Mouse (Mus musculus): ENCODE measurements around the gene Btg1-ps1. TPM values are rescaled to one million over a fixed set of nuclear protein-coding genes. Genes with fewer than 3 reads are reported as not detected.
"Not testable (repeated sequence)": the region's sequence is repeated elsewhere in the genome, so short reads cannot be mapped to it uniquely, and the experiment has no call there.

Btg1-ps1 gene
- not detected in 2 replicates for polyA plus RNA-seq (2016; fragmentation: Nextera tagmentation; extraction: Ambion mirVana)

- not testable (repeated sequence) for H3K9me3 ChIP-seq (replicated peaks); H3K4me1 ChIP-seq (replicated peaks); H3K27me3 ChIP-seq (replicated peaks); H3K4me3 ChIP-seq; H3K36me3 ChIP-seq; H3K27ac ChIP-seq (ENCODE audit: poor library complexity, severe bottlenecking); ATAC-seq (ENCODE audit: insufficient number of reproducible peaks, low FRiP score); H3K9ac ChIP-seq; H3K4me2 ChIP-seq
Observed at GRCm38 (mm10) chrX:38018597-38018996, at the start of gene Btg1-ps1. Btg1-ps1 (minus strand) TSS chrX:38018815.

- Histone ChIP-seq H3K4me2 (no peak within 1 kb of the TSS), H3K4me3 (no peak within 1 kb of the TSS), H3K36me3 (no peaks in the 10 kb centered on the region), H3K27ac (ENCODE audit: poor library complexity, severe bottlenecking) (no peak within 1 kb of the TSS), H3K9me3 (replicated peaks) (peaks cover 9% of the 10 kb centered on the region; the same call in 1 of the 2 replicates), H3K9ac (no peak within 1 kb of the TSS), H3K27me3 (replicated peaks) (no peaks in the 10 kb centered on the region), H3K4me1 (replicated peaks) (no peaks in the 10 kb centered on the region)
- ATAC-seq (ENCODE audit: insufficient number of reproducible peaks, low FRiP score), result no peak
- 73% methylated on average over 11 of the region's 11 CpGs for WGBS
Observed at GRCm38 (mm10) chrX:38066175-38066574, 47.6 kb upstream of the Btg1-ps1 start, which contains the start of gene Rhox10. Rhox10 (plus strand) TSS chrX:38066475.

GRCm38 (mm10) chrX:38061544-38061943 lies 42.9 kb upstream of the Btg1-ps1 start:
- H3K9ac ChIP-seq, result no peak overlapping the region
- no peaks in the 10 kb centered on the region for H3K4me1 ChIP-seq (replicated peaks)
- peaks cover 8% of the 10 kb centered on the region; the same call in 1 of the 2 replicates for H3K9me3 ChIP-seq (replicated peaks)
- WGBS, result 3% methylated on average over 1 of the region's 1 CpGs
- H3K27me3 ChIP-seq (replicated peaks), result no peaks in the 10 kb centered on the region
- no peak for ATAC-seq (ENCODE audit: insufficient number of reproducible peaks, low FRiP score)
- H3K4me2 ChIP-seq, result no peak overlapping the region
- H3K27ac ChIP-seq (ENCODE audit: poor library complexity, severe bottlenecking), result no peak overlapping the region
- H3K4me3 ChIP-seq, result no peak overlapping the region
- H3K36me3 ChIP-seq, result no peaks in the 10 kb centered on the region

- not testable (repeated sequence) for H3K9me3 ChIP-seq (replicated peaks); H3K4me3 ChIP-seq; H3K9ac ChIP-seq; H3K4me2 ChIP-seq; H3K27ac ChIP-seq (ENCODE audit: poor library complexity, severe bottlenecking); H3K36me3 ChIP-seq; H3K27me3 ChIP-seq (replicated peaks); ATAC-seq (ENCODE audit: insufficient number of reproducible peaks, low FRiP score); H3K4me1 ChIP-seq (replicated peaks)
Observed at GRCm38 (mm10) chrX:38043014-38043413, 24.4 kb upstream of the Btg1-ps1 start, which contains the start of gene Btg1-ps2. Btg1-ps2 (minus strand) TSS chrX:38043114.

GRCm38 (mm10) chrX:38039666-38040065 lies 21.1 kb upstream of the Btg1-ps1 start:
- Histone ChIP-seq H3K36me3 (no peaks in the 10 kb centered on the region), H3K27ac (ENCODE audit: poor library complexity, severe bottlenecking) (no peak overlapping the region), H3K9ac (no peak overlapping the region), H3K4me1 (replicated peaks) (no peaks in the 10 kb centered on the region), H3K27me3 (replicated peaks) (no peaks in the 10 kb centered on the region), H3K4me3 (no peak overlapping the region), H3K9me3 (replicated peaks) (no peaks in the 10 kb centered on the region), H3K4me2 (no peak overlapping the region)
- 94% methylated on average over 5 of the region's 5 CpGs for WGBS
- ATAC-seq (ENCODE audit: insufficient number of reproducible peaks, low FRiP score), result no peak

- 49% methylated on average over 2 of the region's 2 CpGs for WGBS
Observed at GRCm38 (mm10) chrX:38033841-38034240, 15.2 kb upstream of the Btg1-ps1 start.

GRCm38 (mm10) chrX:38008756-38009155 lies 9.9 kb downstream of the Btg1-ps1 start:
- H3K9me3 ChIP-seq (replicated peaks), result 0 out of 2 replicates have a peak, but pooled peaks cover 3% of the 10 kb centered on the region
- no peaks in the 10 kb centered on the region for H3K27me3 ChIP-seq (replicated peaks)
- ATAC-seq (ENCODE audit: insufficient number of reproducible peaks, low FRiP score), result no peak; the same call in 1 of the 2 replicates
- H3K4me2 ChIP-seq, result no peak overlapping the region
- 0 out of 2 replicates have a peak, but pooled peaks cover 7% of the 10 kb centered on the region for H3K4me1 ChIP-seq (replicated peaks)
- no peak overlapping the region for H3K27ac ChIP-seq (ENCODE audit: poor library complexity, severe bottlenecking)
- 38% methylated on average over 2 of the region's 2 CpGs for WGBS
- no peak overlapping the region for H3K9ac ChIP-seq
- H3K4me3 ChIP-seq, result no peak overlapping the region
- no peaks in the 10 kb centered on the region for H3K36me3 ChIP-seq

More at GRCm38 (mm10) chrX:38033841-38034240, 15.2 kb upstream of the Btg1-ps1 start:
- no peaks in the 10 kb centered on the region for H3K9me3 ChIP-seq (replicated peaks)
- H3K27me3 ChIP-seq (replicated peaks), result no peaks in the 10 kb centered on the region
- no peak overlapping the region for H3K4me3 ChIP-seq
- H3K27ac ChIP-seq (ENCODE audit: poor library complexity, severe bottlenecking), result no peak overlapping the region
- no peaks in the 10 kb centered on the region for H3K36me3 ChIP-seq
- no peaks in the 10 kb centered on the region for H3K4me1 ChIP-seq (replicated peaks)
- H3K9ac ChIP-seq, result no peak overlapping the region
- H3K4me2 ChIP-seq, result no peak overlapping the region
- no peak for ATAC-seq (ENCODE audit: insufficient number of reproducible peaks, low FRiP score)

Other genes with a start within 250 kb of the Btg1-ps1 start
- gene Rhox5, start 214.0 kb downstream of the Btg1-ps1 start, polyA plus RNA-seq (2016; fragmentation: Nextera tagmentation; extraction: Ambion mirVana), result 11.2 and 12.9 TPM in 2 replicates
- not detected in 2 replicates for gene Rhox6, start 191.9 kb downstream of the Btg1-ps1 start, polyA plus RNA-seq (2016; fragmentation: Nextera tagmentation; extraction: Ambion mirVana)
- gene Rhox7a, start 187.1 kb downstream of the Btg1-ps1 start, polyA plus RNA-seq (2016; fragmentation: Nextera tagmentation; extraction: Ambion mirVana), result not detected in 2 replicates
- not detected in 2 replicates for gene Rhox8, start 139.9 kb downstream of the Btg1-ps1 start, polyA plus RNA-seq (2016; fragmentation: Nextera tagmentation; extraction: Ambion mirVana)
- gene Rhox7b, start 121.6 kb downstream of the Btg1-ps1 start, polyA plus RNA-seq (2016; fragmentation: Nextera tagmentation; extraction: Ambion mirVana), result not detected in 2 replicates
- gene Rhox9, start 117.0 kb downstream of the Btg1-ps1 start, polyA plus RNA-seq (2016; fragmentation: Nextera tagmentation; extraction: Ambion mirVana), result not detected in 2 replicates
- gene Btg1-ps2, start 24.3 kb upstream of the Btg1-ps1 start, polyA plus RNA-seq (2016; fragmentation: Nextera tagmentation; extraction: Ambion mirVana), result not detected in 2 replicates
- gene Rhox10, start 47.7 kb upstream of the Btg1-ps1 start, polyA plus RNA-seq (2016; fragmentation: Nextera tagmentation; extraction: Ambion mirVana), result not detected in 2 replicates
- not detected in 2 replicates for gene Rhox11, start 66.3 kb upstream of the Btg1-ps1 start, polyA plus RNA-seq (2016; fragmentation: Nextera tagmentation; extraction: Ambion mirVana)
- not detected in 2 replicates for gene Rhox12, start 92.1 kb upstream of the Btg1-ps1 start, polyA plus RNA-seq (2016; fragmentation: Nextera tagmentation; extraction: Ambion mirVana)
- not detected in 2 replicates for gene Rhox13, start 102.4 kb upstream of the Btg1-ps1 start, polyA plus RNA-seq (2016; fragmentation: Nextera tagmentation; extraction: Ambion mirVana)
- 2.5 and 2.6 TPM in 2 replicates for gene Zbtb33, start 171.0 kb upstream of the Btg1-ps1 start, polyA plus RNA-seq (2016; fragmentation: Nextera tagmentation; extraction: Ambion mirVana)
- 12.1 and 12.5 TPM in 2 replicates for gene Tmem255a, start 233.6 kb upstream of the Btg1-ps1 start, polyA plus RNA-seq (2016; fragmentation: Nextera tagmentation; extraction: Ambion mirVana)

All from heart, embryonic 12.5 days (tissue).